Mouse (Mus musculus): ENCODE measurements at regions not wholly inside any gene's neighbourhood (a gene's known extent, or its start where the extent isn't known, plus 50 kb on each side); places are given as distances from the start of the nearest gene placed in this dataset.

DNA sequence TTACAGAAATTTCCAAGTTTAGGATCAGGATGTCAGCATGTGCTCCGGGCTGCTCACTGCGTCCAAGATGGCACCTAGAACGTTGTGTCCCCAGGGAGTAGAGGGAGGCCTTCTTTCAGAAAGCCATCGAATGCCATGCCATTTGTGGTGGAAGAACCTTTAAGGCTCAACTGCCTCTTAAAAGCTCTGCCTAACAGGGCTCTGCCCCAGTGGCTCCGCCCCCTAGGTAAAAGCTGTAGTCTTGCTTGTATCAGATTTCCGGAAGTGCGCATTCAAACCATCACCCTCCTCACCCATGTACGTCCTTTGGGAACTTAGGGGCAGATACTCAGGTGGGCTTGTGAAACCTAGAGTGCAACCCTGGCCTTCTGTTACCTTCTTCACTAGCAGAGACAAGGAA, 54.0 kb upstream of the Psmd7 start:
- no peak for DNase-seq (ENCODE audit: low spot score in 2 of 2)

DNA sequence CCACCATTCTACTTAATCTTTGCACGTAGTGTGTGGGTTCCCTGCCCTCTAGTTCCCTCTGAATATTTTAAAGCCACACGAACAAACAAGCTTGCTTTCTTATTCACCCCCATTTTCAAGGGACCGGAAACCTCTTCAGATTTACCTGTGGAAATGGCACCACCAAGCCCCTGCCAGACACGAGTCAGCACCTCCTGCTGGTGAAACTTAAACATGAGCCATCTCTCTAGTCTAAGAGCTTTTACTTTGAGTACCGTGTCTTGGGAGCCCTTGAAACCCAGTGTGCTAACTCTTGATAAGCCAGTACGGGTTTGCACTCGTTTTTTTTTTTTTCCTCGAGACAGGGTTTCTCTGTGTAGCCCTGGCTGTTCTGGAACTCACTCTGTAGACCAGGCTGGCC, 59.7 kb upstream of the Psmd7 start:
- no peak for DNase-seq (ENCODE audit: low spot score in 2 of 2)

DNA sequence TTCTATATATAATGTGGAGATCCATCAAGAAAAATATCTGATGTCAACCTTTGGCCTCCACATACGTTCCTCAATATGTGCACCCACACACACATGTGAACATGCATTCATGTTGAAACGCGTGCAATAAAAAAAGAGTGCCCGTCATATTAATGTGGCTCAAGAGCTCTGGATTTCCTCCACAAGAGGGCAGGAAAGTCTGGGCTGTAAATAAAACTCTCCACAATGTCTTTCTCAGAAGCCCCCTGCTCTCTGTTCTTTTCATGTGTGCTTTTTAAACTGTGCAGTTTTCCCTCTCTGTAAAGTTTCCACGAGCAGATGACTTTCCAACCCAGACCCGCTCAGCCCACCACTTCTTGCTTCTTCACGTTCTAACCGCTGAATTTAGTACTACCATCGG, 62.0 kb upstream of the Psmd7 start:
- no peak for DNase-seq (ENCODE audit: low spot score in 2 of 2)

DNA sequence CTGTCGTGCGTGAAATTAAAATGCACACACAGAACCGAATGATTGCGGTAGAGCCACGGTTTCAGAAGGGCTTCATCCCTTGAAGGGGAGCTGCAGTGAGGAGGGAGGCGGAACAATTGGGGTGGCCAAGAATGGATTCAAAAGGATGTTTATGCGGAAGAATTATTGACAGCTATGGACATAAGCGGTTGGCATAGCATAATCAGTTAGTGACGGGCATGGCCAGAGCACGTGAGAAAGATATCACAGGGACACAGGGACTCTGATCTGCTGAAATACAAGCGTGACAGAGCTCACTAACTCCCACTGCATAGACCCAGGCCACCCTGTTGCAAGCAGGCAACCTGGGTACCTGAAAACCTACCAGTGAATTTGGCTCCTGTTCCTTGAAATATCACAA, 63.2 kb upstream of the Psmd7 start:
- DNase-seq (ENCODE audit: low spot score in 2 of 2) = no peak

DNA sequence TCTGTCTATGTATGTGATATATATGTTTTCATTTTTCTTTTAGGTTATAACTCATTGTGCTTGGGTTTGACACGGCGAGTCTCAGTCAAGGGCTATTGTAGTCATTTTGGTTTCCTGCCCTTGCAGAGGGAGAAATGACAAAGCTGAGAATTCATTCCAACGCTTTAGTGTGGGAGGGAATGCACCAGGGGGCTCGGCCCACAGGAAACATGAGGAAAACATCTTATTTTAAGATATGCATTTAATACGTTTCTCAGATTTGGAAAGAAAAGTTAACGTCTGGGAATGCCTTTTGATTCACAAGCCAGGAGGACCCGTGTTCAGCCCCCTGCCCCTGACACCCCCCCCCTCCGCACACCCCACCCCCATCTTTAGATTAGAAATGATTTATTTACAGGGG, 64.0 kb upstream of the Psmd7 start:
- no peak for DNase-seq (ENCODE audit: low spot score in 2 of 2)

DNA sequence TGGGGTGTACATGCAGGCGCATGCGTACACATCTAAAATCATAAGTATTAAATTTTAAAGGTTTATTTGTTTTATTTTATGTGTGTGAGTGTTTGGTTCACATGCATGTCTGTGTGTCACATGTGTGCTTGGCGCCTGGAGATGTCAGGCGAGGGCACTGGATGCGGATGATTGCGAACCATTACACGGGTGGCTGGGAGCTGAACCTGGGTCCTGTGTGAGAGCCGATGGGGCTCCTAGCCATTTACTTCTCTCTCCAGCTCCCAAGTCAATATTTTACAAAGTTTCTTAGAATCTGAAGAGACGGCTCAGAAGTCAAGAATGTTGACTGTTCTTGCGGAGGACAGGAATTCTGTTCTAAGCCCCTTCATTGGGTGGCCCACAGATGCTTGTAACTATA, 65.4 kb upstream of the Psmd7 start:
- DNase-seq (ENCODE audit: low spot score in 2 of 2) = no peak

DNA sequence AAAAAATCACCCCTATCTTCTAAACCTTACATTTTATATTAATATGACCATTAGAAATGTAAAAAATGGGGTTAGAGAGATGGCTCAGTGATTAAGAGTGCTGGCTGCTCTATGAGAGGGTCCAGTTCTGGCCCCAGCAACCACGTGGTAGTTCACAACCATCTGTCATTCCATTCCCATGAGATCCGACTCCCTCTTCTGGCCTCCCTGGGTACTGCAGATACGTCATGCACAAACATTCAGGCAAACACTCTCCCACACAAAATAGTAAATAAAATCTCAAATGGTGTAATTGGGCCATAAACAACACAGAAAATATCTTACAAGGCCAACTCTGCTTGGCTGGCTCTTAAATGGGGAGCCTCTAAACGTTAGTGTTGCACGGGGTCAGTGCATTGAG, 68.4 kb upstream of the Psmd7 start:
- DNase-seq (ENCODE audit: low spot score in 2 of 2) = peak in 1 of 2 experiments; percentile 27

DNA sequence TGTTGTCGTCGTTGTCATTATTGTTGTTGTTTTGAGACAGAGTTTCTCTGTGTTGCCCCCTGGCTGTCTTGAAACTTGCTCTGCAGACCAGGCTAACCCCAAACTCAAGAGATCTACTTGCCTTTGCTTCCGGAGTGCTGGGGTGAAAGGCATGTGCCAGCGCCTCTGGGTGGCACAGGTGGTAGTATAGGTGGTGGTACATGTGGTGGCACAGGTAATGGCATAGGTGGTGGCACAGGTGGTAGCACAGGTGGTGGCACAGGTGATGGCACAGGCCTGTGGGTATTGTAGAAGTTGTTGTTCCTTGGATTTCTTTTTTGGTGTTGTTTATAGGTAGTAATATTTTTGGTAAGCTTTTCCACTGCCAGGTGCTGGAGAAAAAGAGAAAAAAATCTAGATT, 69.5 kb upstream of the Psmd7 start:
- DNase-seq (ENCODE audit: low spot score in 2 of 2) = no peak

DNA sequence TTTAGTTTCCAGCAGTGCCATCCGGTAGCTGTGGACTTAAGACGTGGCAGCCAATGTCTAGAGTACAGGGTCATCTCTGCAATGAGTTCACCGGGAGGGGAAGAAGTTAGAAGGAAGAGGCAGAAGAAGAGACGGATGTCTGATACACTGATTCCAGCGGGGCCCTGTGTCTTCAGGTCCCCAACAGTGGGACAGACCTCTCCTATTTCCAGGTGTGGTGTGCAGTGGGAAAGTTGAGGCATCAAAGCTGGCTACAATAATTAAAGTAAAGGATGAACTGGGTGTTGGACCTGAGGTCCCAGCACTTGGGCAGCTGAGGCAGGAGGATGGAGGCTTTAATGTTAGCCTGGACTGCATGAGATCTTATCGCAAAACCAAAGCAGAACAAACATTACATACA, 70.1 kb upstream of the Psmd7 start:
- DNase-seq (ENCODE audit: low spot score in 2 of 2) = no peak

DNA sequence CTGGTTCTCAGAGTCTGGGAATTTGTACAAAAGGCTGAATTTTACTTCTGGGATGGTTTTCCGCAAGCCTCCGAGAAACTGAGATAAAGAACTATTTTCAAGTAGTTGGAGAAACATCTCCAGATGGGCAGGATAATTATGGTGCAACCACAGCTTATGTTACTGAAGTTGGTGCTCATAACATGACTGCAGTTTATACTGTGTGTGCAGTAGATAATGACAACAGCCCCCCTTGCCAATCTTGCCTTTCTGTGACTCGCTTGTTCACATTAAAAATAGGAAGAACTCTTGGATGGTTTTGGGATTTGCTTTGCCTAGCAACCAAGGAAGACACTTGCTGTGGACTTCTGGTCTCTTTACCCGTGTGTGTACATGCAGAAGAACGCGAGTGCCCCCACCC, 72.4 kb upstream of the Psmd7 start:
- no peak for DNase-seq (ENCODE audit: low spot score in 2 of 2)

DNA sequence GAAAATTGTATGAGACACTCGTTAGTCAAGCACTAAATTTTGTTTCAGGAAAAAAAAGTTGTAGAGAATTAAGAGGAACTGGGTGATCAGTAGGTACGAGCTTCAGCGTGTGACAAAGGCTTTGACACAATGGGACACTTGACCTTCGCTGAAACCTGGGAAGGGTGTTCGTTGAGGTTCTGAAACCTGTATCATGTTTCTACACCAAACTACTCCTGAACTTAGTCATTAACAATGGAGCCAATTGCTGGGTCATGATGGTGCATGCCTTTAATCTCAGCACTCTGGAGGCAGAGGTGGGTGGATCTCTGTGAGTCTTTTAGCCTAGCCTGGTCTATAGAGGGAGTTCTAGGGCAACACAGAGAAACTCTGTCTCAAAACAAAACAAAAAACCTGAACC, 81.3 kb upstream of the Psmd7 start:
- no peak for DNase-seq (ENCODE audit: low spot score in 2 of 2)

DNA sequence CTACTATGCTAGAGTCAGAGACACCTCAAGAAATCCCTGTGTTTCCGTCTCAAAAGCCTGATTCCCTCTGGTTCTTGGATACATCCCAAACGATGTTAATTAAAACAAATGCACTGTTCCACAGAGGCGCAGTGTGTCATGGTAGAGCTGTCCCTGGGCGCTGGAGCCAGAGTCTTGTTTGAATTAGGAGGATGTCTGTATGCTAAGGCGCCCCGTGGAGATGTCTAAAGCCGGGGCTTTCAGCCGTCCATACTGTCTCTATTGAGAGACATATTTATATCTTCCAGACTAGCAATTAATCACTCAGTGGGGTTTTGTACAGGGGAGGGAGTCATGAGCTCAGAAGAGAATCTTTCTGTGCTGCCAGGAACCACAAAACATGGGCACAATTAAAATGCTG, 83.2 kb upstream of the Psmd7 start:
- no peak for DNase-seq (ENCODE audit: low spot score in 2 of 2)

DNA sequence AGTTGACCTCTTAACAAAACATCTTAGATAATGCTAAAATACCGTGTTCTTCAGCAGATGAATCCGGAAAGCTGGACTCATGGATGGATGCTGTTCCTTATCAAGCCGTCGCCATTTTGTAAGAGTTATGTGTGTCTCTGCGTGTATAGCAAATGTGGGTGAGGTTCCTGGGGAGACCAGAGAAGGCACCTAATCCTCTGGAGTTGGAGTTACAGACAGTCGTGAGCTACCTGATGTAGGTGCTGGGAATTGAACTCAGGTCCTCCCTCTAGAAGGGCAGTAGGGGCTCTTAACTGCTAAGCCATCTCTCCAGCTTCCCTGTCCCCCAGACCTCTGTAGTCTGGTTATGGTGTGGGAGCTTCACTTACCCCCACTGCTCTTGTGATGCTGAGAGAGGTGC, 84.4 kb upstream of the Psmd7 start:
- no peak for DNase-seq (ENCODE audit: low spot score in 2 of 2)

DNA sequence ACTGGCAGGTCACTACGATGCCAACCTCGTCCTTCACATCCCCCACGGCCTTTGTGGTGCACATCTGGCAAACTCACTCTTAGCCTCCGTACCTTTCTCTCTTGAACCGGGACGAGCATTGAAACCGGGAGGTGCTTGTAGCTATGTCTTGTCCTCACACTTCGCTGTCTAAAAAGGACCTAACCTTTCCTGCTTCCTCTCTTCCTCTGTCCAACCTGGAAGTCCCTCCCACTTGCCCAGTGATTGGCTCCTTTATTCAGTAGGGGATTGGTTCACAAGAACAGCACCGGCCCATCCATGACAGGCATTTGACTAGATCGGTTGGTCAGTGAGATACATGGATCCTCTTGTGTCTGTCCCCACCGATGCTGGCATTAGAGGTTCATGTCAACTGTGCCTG, 93.8 kb upstream of the Psmd7 start:
- no peak for DNase-seq (ENCODE audit: low spot score in 2 of 2)

DNA sequence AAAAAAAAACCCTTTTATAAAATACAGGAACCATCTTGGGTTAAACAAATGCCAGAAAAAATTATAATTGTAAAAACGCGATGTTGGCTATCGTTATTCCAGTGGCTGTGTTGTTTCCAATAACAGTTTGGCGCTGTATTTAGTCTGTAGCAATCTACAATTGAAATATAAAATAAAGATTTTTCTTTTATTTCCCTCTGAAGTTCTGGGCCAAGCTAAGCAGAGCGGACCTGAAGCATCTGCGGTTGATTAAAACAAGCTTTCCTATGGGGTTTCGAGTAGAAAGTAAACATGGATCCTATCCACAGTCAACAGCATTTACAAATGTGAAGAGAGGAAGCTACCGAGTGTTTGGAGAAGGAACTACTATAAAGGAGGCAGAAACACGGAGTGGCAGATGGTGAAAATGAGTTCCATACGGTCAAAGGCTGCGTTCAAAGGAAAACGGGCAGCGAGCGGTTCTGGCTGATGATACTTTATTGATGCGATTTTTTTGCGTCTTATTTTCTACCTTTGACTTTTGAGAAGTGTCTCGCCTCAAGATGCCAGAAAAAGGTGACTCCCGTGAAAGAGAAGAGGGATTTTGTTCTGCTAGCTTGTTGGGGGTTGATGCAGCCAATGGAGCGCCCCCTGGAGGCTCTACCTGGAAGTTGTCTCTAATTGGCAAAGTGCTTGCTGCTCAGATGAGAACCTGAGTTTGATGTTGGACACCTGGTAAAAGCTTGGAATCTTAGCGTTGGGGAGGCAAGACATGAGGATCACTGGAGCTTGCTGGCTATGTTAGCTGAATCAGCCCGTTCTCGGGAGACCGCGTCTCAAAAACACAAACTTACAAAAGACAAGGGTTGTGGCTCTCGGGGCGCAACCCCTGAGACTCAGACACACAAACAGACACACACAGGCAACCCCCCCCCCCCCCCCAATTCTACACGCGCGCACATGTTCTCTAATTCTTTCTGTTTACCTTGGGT, 96.7 kb upstream of the Psmd7 start:
- DNase-seq (ENCODE audit: low spot score in 2 of 2) = peak in 1 of 2 experiments; percentile 23

DNA sequence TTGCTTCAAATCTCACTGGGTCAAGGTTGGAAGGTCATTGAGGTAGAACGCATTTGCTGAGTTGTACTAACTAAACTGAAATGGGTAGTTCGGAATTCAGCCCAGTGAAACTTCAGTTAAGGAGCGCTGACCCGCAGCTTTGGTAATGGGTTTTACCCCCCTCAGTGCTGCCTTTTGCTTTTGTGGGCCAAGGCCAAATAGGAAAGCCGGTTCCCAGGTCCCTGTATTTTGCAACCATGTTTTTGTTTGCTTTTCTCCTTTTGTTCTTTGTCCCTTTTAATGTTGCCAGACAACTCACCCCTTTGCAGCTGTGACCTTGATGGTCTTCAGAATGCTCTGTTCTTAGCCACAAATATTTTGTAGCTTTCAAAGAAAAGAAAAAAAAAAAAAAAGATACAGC, 98.7 kb upstream of the Psmd7 start:
- peak in 1 of 2 experiments; percentile 2 for DNase-seq (ENCODE audit: low spot score in 2 of 2)

DNA sequence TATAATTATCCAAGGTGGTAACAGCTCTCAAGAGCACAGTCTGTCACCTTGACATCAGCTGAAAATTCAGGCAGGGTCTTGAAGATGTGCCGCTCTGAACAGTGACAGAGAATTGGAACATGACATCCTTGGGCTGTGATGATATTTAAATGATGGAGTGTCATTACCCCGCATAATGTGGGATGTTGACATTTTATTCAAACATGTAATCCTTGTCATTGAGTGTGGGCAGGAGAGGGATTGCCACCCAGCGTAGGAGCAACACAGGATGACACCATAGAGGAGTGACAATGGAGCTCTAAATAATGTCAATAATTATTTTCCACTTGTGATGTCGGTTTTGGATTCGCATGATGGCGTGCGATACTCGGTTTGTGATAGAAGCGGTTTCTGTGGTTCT, 99.3 kb upstream of the Psmd7 start:
- DNase-seq (ENCODE audit: low spot score in 2 of 2) = no peak

DNA sequence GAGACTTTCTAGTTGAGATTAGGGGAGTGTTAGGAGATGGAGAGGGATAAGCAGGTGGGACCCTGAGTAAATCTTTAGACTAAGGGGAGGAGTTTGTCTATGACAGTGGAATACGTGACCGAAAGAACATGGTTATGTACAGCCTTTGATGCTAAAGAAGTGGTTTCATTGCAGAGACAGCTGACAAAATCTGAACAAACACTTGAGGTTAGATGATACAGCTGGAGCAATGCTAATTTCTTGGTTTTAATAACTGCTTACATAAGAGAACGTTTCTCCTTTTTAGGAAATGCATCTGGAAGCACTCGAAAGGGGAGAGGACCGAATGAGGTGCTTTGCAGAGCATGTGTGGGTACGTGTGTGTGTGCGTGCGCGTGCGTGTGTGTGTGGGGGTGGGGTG, 100.8 kb upstream of the Psmd7 start:
- DNase-seq (ENCODE audit: low spot score in 2 of 2) = no peak

DNA sequence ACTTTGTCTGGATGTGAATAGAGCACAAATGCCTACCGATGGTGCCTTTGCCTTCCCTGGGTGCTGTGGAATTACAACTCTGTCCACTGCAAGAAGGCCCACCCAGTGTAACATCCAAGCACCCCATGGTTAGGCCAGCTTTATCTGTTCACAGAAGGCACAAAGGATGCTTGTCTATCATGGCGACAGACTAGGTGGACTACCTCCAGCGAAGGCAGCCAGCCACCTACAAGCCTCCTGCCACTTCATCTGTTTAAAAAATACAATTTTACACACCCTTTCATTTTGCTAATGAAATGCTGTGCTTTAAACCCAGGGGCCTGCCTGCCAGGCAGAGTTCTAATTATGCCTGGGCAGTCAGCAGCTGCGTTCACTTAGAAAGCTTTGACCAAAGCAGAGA, 103.0 kb upstream of the Psmd7 start:
- no peak for DNase-seq (ENCODE audit: low spot score in 2 of 2)

DNA sequence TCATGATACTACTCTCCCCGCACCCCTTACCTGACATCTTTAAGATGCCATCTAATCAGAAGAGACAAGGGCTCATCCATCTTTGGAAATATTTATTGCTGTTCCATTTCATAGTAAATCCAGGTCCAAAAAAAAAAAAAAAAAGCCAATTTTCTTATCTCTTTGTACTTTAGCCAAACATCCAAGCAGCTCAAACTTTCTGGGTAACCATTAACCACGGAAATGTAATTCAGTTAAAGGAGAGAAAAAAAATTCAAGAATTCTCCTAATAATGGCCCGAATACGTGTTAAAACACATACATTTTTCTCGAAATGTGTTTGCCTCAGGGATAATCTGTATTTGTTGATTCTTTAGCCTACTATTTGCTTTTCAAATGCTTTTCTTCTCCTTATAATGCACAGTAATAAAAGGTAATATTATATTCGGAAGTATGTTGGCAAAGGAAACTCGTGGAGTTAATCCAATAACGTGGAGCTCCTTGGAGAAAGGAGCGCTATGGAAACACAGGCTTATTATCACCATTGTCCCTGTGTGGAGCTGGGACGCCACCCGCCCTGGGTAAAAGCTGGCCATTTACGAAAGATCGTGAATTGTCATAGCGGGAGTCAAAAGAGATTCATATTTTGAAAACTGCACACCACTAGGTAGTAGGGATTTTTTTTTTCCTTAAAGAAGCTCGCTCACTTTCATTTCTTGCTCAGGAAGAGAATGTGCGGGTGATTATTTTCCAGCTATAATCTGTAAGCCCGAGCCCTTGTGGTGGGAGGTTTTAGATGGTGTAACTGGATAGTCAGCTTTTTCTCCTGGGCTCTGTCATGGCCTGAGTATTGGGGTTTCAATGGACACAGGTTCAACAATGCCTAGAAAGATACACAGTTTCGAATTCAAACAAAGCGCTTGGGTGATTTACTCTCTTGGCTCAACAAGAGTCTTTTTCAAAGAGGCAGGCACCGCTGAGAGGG, 108.4 kb upstream of the Psmd7 start:
- no peak for DNase-seq (ENCODE audit: low spot score in 2 of 2)

DNA sequence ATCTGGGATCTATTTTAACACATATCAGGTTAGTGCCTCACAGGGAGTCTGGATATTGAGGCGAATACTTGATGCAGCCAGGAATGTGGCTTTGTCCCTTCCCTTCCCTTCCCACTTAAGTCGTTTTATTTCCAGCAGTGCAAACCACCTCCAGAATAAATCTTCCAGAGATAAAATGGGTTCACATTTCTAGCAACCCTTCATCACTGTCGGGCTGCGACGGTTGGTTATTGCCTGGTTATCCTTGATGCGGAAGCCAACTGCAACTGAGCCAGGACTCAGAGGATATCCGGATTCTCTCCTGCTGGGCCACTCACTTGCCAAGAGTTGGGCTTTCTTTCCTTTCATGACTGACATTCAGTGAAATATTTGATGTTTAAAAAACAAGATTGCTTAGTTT, 111.0 kb upstream of the Psmd7 start:
- DNase-seq (ENCODE audit: low spot score in 2 of 2) = no peak

DNA sequence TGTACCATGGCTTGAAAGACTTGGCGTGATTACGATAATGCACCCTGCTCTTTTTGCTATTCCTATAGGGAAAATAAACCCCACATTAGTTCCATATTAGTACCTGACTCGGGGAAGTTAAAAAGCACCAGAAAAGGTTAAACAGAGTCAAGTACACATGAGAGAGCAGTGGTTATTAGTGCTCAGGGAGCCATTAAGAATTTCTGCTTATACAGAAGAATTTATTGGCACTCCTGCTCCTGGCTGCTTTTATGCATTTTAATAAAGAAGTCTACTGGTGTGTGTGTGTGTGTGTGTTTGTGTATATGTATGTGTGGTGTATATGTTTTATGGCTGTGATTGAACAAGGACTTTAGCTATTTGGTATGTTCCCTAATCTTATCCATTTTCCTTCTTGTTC, 111.5 kb upstream of the Psmd7 start:
- DNase-seq (ENCODE audit: low spot score in 2 of 2) = no peak
